ENCODE assay signal across 22 mouse cellular contexts in the genomic region with DNA sequence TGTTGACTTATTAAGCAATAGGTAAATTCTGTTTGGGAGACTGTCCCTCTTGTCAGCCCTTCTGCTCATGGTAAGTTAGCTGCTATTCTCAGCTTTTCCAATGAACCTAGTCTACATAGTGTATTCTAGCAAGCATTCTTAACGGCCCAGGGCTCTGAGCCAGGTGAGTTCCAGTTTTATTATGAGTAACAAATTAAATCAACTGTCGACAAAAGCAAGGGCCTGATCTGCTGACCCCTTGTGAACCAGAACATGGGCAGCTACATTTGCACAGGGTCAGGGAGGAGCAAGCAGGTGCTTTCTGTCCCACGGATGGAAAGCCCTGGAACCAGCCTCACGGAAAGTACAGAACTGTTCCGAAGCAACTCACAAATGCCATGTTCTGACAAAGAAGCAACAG. TPM values are rescaled to one million over a fixed set of nuclear protein-coding genes. Genes with fewer than 3 reads are reported as not detected.
A peak's percentile ranks its signal among the peaks of the same experiment; 100 is the strongest.
DNase-seq lines count a peak whose midpoint lies in the region; ATAC-seq and TF ChIP-seq lines count a peak whose summit lies in the region.
"Had no signal": no experiment of that assay in that cellular context is flagged by ENCODE, and none has a peak within 500 bp of the region (broad histone marks: within the 10 kb centered on the region; RNA-seq: fewer than 3 reads in every experiment).

No protein-coding gene starts in this region.

- H3K4me2 ChIP-seq in heart, embryonic 12.5 days, result no peak overlapping the region
- no peak overlapping the region for H3K4me2 ChIP-seq in liver, embryonic 11.5 days
- H3K4me2 ChIP-seq in kidney, embryonic 15.5 days, result no peak overlapping the region
- H3K4me2 ChIP-seq: hindbrain, embryonic 13.5 days; limb, embryonic 15.5 days; midbrain, embryonic 13.5 days; neural tube, embryonic 12.5 days had no signal

- TF ChIP-seq POLR2A in heart, adult 2 months (IDR thresholded peaks at IDR 0.05; ENCODE audit: insufficient read depth, low read depth, low read length), result no peak
- TF ChIP-seq POLR2A in liver, adult 2 months (IDR thresholded peaks at IDR 0.05; ENCODE audit: extremely low read depth, insufficient read depth, low read length), result no peak

- TF ChIP-seq EP300 in heart, adult 2 months (IDR thresholded peaks at IDR 0.05; ENCODE audit: insufficient read depth, low read depth, low read length), result no peak

- no peaks in the 10 kb centered on the region for H3K9me3 ChIP-seq in heart, embryonic 12.5 days (replicated peaks)
- no peaks in the 10 kb centered on the region for H3K9me3 ChIP-seq in liver, embryonic 11.5 days (ENCODE audit: control insufficient read depth, low read length)
- no peaks in the 10 kb centered on the region for H3K9me3 ChIP-seq in kidney, embryonic 15.5 days (replicated peaks)
- H3K9me3 ChIP-seq: hindbrain, embryonic 13.5 days; limb, embryonic 15.5 days; midbrain, embryonic 13.5 days; neural tube, embryonic 12.5 days had no signal

- H3K4me3 ChIP-seq in heart, adult 2 months, result no peak overlapping the region
- no peak overlapping the region for H3K4me3 ChIP-seq in heart, embryonic 12.5 days
- H3K4me3 ChIP-seq in liver, adult 2 months (ENCODE audit: insufficient read depth, low read depth, low read length), result no peak overlapping the region
- H3K4me3 ChIP-seq in liver, embryonic 11.5 days (ENCODE audit: low read depth, low read length), result no peak overlapping the region
- no peak overlapping the region for H3K4me3 ChIP-seq in kidney, embryonic 15.5 days (replicated peaks)
- H3K4me3 ChIP-seq: hindbrain, embryonic 13.5 days; limb, embryonic 15.5 days; midbrain, embryonic 13.5 days; neural tube, embryonic 12.5 days had no signal

- H3K79me2 ChIP-seq in heart, adult 2 months (replicated peaks; ENCODE audit: control insufficient read depth, insufficient read depth, low read length), result no peaks in the 10 kb centered on the region; the same call in none of the 2 replicates
- peaks cover 42% of the 10 kb centered on the region for H3K79me2 ChIP-seq in liver, adult 2 months (ENCODE audit: control insufficient read depth, insufficient read depth, low read length)

- no peak overlapping the region for H3K9ac ChIP-seq in heart, adult 2 months (ENCODE audit: low read depth, low read length)
- H3K9ac ChIP-seq in heart, embryonic 12.5 days, result no peak overlapping the region
- no peak overlapping the region; the same call in 1 of the 2 replicates for H3K9ac ChIP-seq in liver, adult 2 months (ENCODE audit: low read depth, low read length)
- no peak overlapping the region for H3K9ac ChIP-seq in liver, embryonic 11.5 days (ENCODE audit: low read depth, low read length)
- no peak overlapping the region for H3K9ac ChIP-seq in kidney, embryonic 15.5 days
- H3K9ac ChIP-seq: hindbrain, embryonic 13.5 days; limb, embryonic 15.5 days; midbrain, embryonic 13.5 days; neural tube, embryonic 12.5 days had no signal

- H3K27ac ChIP-seq in heart, adult 2 months, result peak overlapping the region; percentile 10
- no peak overlapping the region for H3K27ac ChIP-seq in heart, embryonic 12.5 days (ENCODE audit: poor library complexity, severe bottlenecking)
- H3K27ac ChIP-seq in liver, adult 2 months (replicated peaks; ENCODE audit: insufficient read depth, low read depth, low read length), result peak overlapping the region; percentile 9
- no peak overlapping the region for H3K27ac ChIP-seq in liver, embryonic 11.5 days (ENCODE audit: low read depth, low read length)
- H3K27ac ChIP-seq in kidney, embryonic 15.5 days, result no peak overlapping the region
- H3K27ac ChIP-seq: hindbrain, embryonic 13.5 days; limb, embryonic 15.5 days; midbrain, embryonic 13.5 days; neural tube, embryonic 12.5 days had no signal

- TF ChIP-seq CTCF in heart, adult 2 months (IDR thresholded peaks at IDR 0.05), result no peak
- no peak for TF ChIP-seq CTCF in liver, adult 2 months (IDR thresholded peaks at IDR 0.05; ENCODE audit: low read depth, low read length)

- intact Hi-C loops in heart, adult 2 months (cut with DNase I), result no loop called here

- no peak for DNase-seq in heart, adult 2 months
- DNase-seq in liver, adult 2 months (ENCODE audit: extremely low read depth, low read depth, low spot score), result peak; percentile 82
- no peak for DNase-seq in liver, embryonic 11.5 days (ENCODE audit: low spot score)
- DNase-seq in kidney, postnatal 4 days, result peak; percentile 31 to 46
- no peak for DNase-seq in adrenal gland, postnatal 4 days (ENCODE audit: low spot score in 2 of 2)
- no peak for DNase-seq in spleen, adult 12 weeks (ENCODE audit: low spot score)
- DNase-seq: adrenal gland, postnatal 14 days; cerebellum, adult 11 months; cerebellum, postnatal 25 days; embryo, embryonic 11 days; lung, postnatal 14 days; right cerebral cortex, postnatal 4 days; thymus, postnatal 14 days had no signal

- WGBS in heart, adult 2 months, result 61% methylated on average over 5 of the region's 5 CpGs
- WGBS in heart, embryonic 12.5 days, result 80% methylated on average over 5 of the region's 5 CpGs
- 12% methylated on average over 5 of the region's 5 CpGs for WGBS in liver, adult 2 months
- 86% methylated on average over 5 of the region's 5 CpGs for WGBS in liver, embryonic 11.5 days
- 46% methylated on average over 5 of the region's 5 CpGs for WGBS in kidney, embryonic 15.5 days

- H3K27me3 ChIP-seq in heart, adult 2 months (ENCODE audit: control insufficient read depth, insufficient read depth, low read length), result no peaks in the 10 kb centered on the region
- no peaks in the 10 kb centered on the region for H3K27me3 ChIP-seq in heart, embryonic 12.5 days (replicated peaks)
- no peaks in the 10 kb centered on the region for H3K27me3 ChIP-seq in liver, adult 2 months (ENCODE audit: control insufficient read depth, insufficient read depth, low read length)
- H3K27me3 ChIP-seq in liver, embryonic 11.5 days (replicated peaks; ENCODE audit: control insufficient read depth, insufficient read depth, low read length), result no peaks in the 10 kb centered on the region
- H3K27me3 ChIP-seq in kidney, embryonic 15.5 days, result no peaks in the 10 kb centered on the region
- H3K27me3 ChIP-seq: hindbrain, embryonic 13.5 days; limb, embryonic 15.5 days; midbrain, embryonic 13.5 days; neural tube, embryonic 12.5 days; Patski had no signal

- peaks cover 30% of the 10 kb centered on the region for H3K36me3 ChIP-seq in heart, adult 2 months (ENCODE audit: control insufficient read depth, insufficient read depth, low read length)
- no peaks in the 10 kb centered on the region for H3K36me3 ChIP-seq in heart, embryonic 12.5 days
- no peaks in the 10 kb centered on the region for H3K36me3 ChIP-seq in liver, adult 2 months (ENCODE audit: control insufficient read depth, insufficient read depth, low read length)
- H3K36me3 ChIP-seq in liver, embryonic 11.5 days (ENCODE audit: control insufficient read depth, insufficient read depth, low read length), result no peaks in the 10 kb centered on the region
- no peaks in the 10 kb centered on the region for H3K36me3 ChIP-seq in kidney, embryonic 15.5 days
- H3K36me3 ChIP-seq: hindbrain, embryonic 13.5 days; limb, embryonic 15.5 days; neural tube, embryonic 12.5 days had no signal

- peaks cover 20% of the 10 kb centered on the region for H3K4me1 ChIP-seq in heart, adult 2 months (ENCODE audit: control insufficient read depth, insufficient read depth, low read length)
- H3K4me1 ChIP-seq in heart, embryonic 12.5 days (replicated peaks), result peaks cover 43% of the 10 kb centered on the region
- peaks cover 30% of the 10 kb centered on the region for H3K4me1 ChIP-seq in liver, adult 2 months (ENCODE audit: control insufficient read depth, insufficient read depth, low read length)
- H3K4me1 ChIP-seq in liver, embryonic 11.5 days (replicated peaks; ENCODE audit: control insufficient read depth, insufficient read depth, low read length), result peaks cover 23% of the 10 kb centered on the region
- peaks cover 19% of the 10 kb centered on the region for H3K4me1 ChIP-seq in kidney, embryonic 15.5 days
- H3K4me1 ChIP-seq: limb, embryonic 15.5 days; neural tube, embryonic 12.5 days had no signal

- ATAC-seq in heart, embryonic 12.5 days (ENCODE audit: insufficient number of reproducible peaks, low FRiP score), result no peak
- no peak for ATAC-seq in liver, embryonic 11.5 days (replicated peaks; ENCODE audit: low FRiP score)
- ATAC-seq in kidney, embryonic 15.5 days (replicated peaks; ENCODE audit: low FRiP score), result 0 out of 2 replicates have a peak, but pooled peaks have one; percentile 37
- ATAC-seq: forebrain, embryonic 16.5 days; inflammation-experienced regulatory T-cells, adult 6 months; midbrain, embryonic 13.5 days; Patski had no signal

RNA-seq across cellular contexts. Expression of a gene that starts 52.0 kb away (rescaled TPM):
- total RNA-seq in heart, adult 2 months (2021), result 100 to 1,000 TPM; 112 to 145 TPM
- 24.6 and 42.3 TPM in 2 replicates for polyA plus RNA-seq in heart, adult 2 months (2012; rRNA removed)
- polyA plus RNA-seq in heart, embryonic 12.5 days (2016; fragmentation: Nextera tagmentation; extraction: Ambion mirVana), result 48.6 and 48.8 TPM in 2 replicates
- total RNA-seq in liver, adult 2 months (2014; rRNA removed), result 70.0 and 89.0 TPM in 2 replicates
- polyA plus RNA-seq in liver, adult 2 months (2012; rRNA removed), result 28.5 and 30.3 TPM in 2 replicates
- 26.5 and 34.5 TPM in 2 replicates for polyA plus RNA-seq in liver, embryonic 11.5 days (2014; fragmentation: Nextera tagmentation; extraction: Ambion mirVana)
- polyA plus RNA-seq in kidney, embryonic 15.5 days (2015; fragmentation: Nextera tagmentation; extraction: Ambion mirVana), result 35.5 and 36.5 TPM in 2 replicates
- total RNA-seq in adrenal gland, postnatal 4 days (2021), result 100 to 1,000 TPM; 111 to 112 TPM

Comparison
In these comparisons a context has a peak if more than half of its experiments do, and no peak if none do; other contexts are left out.
1. DNase-seq: peak in liver, adult 2 months (single experiment) and kidney, postnatal 4 days (2 of 2); none in heart, adult 2 months (0 of 2), liver, embryonic 11.5 days (single experiment), adrenal gland, postnatal 4 days (0 of 2) and spleen, adult 12 weeks (single experiment).
2. H3K27ac ChIP-seq: peak in heart, adult 2 months (single experiment) and liver, adult 2 months (single experiment); none in heart, embryonic 12.5 days (single experiment), liver, embryonic 11.5 days (single experiment) and kidney, embryonic 15.5 days (single experiment).